Mouse (Mus musculus) retina, postnatal 1 day (tissue): ENCODE measurements at regions not wholly inside any gene's neighbourhood (a gene's known extent, or its start where the extent isn't known, plus 50 kb on each side); places are given as distances from the start of the nearest gene placed in this dataset.

ENCODE experiments used
- DNase-seq: peaks from one replicate; pipeline ENCODE4 v3.0.0-alpha.2; 2012

DNA sequence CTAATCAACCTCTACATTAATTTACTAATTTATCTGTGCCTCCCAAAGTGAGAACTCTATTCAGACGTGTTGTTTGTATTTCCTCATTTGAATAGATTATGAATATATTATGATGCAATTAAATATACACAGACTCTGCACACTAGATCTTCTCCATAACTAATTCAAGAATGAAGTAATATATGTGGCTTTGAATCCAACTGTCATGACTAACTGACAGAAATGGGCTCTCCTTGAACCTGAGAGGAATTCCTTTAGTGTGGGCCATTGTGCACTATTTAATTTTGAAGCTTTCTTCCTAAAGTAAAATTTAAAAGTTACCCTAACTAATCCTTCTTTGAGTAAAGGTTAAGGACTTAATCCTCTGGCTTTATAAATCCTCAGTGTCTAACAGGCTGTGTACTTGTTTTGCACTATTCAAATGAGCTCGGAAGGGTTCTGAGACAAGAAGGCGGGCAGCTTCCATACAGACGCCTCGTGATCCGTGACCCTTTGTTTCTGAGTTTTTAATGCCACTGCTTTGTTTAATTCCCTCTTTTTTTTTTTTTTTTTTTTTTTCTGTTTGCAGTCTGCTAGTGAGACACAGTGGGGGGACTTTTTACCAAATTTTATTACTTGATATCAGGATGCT lies 128.0 kb upstream of the Sox2 start:
- DNase-seq, result no peak

DNA sequence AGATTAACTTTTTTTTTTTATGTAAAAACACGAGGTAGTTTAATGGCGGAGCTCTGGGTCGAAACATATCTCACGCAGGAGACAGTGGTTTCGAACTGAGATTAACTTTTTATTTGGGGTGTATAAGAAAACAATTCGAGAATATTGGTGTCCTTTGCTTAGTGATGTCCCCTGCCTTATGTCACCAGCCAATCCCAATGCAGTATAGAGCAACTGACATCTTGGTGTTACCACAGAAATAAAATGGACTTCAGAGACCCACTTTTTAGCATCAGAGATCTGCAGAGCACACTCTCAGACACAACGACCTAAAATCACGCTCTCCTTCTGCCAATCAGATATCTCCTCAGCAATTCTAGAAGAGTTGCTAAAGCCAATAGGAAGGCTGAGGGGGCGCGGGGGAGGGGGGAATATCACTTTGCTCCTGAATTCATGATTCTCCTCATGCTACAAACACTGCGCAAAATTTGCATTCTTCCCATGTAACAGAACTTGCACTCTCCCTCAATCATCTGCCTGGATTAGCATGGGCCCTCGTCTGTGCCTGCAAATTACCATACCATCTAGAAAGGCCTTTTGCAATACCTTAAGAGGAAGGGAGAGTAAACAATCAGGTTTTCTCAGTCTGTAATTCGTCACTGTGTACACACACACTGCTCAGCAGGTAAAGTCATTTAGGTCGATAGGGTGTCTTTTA lies 128.7 kb upstream of the Sox2 start:
- no peak for DNase-seq

DNA sequence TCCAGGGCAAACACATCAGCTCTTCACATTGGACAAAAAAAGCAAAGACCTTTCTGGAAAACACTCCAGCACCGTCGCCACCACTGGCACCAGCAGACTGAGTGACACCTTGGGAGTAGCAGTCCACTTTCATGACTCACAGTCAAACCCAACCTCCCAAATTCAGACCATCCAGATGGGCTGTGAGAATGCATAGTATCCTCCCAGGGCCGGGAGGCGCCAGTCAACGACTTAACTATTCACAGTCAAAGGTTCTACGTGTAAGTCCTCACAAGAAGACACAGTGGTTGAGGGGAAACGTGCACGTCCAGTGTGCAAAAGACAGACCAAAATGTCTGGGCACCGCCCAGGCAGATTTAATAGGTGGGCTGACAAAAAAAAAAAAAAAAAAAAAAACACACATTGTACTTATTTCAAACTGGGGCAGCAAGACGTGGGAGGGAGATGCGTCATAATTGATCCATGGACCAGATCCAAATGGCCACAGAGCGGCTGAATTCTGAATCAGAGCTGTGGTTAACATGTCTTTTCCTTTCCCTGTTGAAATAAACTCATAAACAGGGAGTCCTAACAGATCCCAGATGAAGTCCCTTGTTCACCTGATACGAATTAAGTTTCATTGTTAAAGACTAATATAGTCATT lies 137.6 kb upstream of the Sox2 start:
- no peak for DNase-seq

DNA sequence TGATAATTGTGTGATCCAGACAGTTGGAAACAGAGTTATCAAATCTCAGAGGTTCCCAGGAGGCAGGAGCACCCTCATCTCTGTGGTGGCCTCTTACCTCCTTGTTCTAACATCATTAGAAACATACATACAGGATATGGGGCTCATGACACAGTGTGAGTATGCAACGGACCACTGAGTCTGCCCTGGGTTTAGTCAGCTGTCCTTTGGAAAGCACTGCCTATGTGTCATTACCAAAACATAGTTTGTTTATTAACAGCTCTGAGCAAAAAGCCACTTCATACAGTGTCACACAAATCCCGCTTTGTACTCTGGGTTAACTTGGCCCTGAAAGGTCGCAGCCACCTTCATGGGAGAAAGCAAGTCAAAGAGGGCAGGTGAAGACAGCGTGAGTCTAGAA lies 139.5 kb upstream of the Sox2 start:
- DNase-seq, result no peak

DNA sequence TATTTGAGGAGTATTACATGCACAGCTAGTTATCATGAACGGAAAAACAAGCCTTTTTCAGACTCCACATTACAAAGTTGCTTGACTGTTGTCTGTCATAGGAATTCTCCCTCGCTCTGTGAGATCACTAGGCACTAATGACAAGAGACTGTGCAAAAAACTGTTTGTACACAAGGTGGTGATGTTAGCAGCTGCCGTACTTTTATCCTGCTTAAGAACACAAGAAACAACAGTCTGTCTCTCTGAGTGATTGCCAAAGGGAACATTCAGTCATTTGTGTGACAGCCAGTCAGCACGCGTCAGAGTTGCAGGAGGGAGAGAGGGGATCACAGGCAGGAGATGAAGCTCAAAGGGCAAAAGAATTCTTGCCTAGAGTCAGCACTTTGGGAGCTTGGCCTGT lies 141.0 kb upstream of the Sox2 start:
- DNase-seq, result peak; percentile 63

DNA sequence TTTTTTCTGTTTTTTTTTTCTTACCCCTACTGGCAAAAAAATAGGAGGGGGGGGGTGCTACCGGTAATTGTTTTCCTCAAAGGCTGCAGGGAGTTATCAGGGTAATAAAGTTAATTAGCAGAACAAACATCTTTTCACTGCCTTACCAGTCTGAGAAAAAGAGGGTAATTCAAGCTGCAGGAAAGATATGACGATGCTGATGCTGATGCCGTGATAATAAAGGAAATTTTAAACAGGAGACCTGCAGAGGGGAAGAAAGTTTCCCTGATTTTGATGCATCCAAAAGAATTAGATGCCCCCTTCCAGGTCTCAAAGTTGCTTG lies 145.7 kb upstream of the Sox2 start:
- DNase-seq, result no peak

DNA sequence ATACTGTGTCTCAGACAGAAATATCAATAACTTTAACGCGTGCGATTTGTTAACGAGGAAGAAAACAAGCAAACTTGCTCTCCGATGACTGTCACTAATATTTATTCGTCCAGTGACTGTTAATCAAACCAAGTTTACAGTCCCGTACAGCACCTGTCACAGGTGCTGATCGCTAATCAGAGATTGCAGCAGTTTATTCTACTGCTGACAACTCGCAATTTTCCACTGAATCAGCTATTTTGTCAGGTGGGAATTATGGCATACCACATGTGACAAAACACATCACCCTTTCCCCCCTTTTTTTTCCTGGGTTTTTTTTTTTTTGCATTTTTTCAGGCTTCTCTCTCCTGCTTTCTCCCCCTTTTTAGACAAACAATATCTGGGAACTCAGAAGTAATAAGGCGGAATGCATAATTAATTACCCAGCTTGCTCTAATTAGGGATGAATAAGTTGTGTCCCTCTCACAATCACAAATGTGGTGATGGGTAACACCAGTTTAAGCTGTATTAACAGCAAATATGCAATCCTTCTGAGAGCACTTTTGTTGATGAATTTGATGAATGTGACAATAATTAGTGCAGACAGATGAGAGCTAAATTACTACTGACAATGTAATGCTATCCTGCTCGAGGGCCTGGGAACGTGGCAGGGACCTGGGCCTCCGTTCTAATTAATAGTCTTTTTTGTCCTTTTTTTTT lies 146.2 kb upstream of the Sox2 start:
- peak; percentile 96 for DNase-seq

DNA sequence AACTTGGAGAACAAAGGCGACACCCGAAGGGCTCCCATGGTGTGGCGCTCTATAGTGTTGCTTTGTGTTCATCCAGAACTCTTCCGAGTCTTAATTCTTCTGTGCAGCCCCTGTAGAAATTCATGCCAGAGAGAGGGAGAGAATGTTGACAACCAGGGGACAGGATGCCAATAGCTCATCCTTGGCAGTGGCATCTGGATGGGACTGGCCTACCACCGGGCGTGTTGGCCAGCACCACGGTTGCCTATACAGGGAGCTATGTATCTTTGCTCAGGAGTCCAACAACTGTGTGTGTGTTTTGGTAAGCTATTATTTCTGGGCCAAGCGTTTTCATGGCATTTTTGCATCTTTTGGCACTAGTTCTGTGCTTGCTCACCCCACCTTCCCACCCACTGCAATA lies 153.4 kb upstream of the Sox2 start:
- DNase-seq, result no peak

DNA sequence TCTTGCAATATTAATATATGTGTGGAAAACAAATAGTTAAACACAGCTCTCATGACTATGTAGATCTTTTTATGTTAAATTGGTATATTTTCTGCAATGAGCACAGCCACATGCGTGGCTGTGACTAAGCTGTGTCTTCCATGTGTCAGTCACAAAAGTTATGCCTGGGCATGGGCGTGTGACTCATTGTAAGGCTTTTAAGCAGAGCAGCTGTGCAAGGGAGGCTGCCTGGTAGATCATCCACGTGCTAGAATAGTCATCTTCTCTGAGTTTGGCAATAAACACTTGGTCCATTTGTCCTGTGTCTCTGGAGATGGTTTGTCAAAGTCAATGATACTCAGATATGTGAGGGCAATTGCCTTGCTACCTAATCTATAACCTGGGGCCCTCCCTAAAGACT lies 154.6 kb upstream of the Sox2 start:
- no peak for DNase-seq

DNA sequence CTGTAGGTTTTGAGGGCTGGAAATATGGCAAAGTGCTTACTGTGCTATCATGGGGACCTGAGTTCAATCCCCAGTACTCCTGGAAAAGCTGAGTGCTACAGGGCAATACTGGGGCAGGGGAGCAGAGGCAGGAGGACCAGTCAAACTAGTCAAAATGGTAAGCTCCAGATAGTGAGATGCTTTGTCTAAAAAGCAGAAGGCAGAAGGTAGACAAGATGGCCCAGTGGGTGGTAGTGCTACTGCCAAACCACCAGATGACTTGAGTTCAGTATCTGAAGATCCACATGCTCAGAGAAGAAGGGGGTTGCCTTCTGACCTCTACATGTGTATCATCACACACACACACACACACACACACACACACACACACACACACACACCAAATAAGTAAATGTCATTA lies 156.3 kb upstream of the Sox2 start:
- DNase-seq, result no peak

DNA sequence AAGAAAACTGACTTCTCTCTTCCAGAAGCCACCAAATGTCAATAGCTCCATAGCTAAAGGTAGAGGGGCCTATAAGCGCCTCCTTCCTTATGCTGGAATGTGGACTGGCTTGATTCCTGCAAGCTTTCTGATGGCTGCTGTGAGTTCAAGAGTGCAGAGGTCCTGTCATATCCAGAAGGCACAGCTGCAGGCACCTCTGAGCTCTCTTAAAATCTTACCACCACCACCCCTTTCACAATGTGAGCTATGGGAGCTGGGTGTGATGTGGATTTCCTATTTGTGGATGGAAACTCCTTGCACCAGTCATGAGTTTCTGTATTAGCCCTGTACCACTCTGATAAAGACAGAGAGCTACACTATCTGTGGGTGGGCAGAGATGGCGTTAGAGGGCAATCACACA lies 161.2 kb upstream of the Sox2 start:
- DNase-seq, result no peak

DNA sequence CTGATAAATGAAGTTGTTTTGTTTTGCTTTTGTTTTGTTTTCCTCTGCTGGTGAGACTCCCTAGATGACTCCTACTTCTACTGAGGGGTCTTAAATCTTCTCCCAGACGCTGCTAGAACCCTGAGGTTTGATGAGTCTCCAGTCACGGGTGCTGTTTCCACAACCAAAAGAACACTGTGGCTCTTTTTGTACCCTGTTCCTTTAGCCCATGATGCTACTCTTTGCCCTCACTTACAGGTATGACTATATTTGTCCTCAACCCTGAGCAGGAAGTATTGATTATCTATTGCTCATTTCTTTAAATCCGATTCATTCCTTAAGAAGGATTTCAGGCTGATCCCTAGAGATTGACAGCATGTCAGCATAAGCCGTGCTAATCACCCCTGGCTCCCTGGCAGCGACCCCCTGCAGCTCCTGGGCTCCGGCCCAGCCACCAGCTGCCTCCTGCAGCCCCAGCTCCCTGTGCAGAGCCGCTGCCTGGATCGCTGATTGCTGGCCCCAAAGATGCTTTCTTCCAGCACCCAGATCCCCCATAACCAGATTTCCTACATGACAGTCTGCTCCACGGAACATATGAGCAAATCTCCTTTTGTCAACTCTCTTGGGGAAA lies 163.7 kb upstream of the Sox2 start:
- peak; percentile 86 for DNase-seq

DNA sequence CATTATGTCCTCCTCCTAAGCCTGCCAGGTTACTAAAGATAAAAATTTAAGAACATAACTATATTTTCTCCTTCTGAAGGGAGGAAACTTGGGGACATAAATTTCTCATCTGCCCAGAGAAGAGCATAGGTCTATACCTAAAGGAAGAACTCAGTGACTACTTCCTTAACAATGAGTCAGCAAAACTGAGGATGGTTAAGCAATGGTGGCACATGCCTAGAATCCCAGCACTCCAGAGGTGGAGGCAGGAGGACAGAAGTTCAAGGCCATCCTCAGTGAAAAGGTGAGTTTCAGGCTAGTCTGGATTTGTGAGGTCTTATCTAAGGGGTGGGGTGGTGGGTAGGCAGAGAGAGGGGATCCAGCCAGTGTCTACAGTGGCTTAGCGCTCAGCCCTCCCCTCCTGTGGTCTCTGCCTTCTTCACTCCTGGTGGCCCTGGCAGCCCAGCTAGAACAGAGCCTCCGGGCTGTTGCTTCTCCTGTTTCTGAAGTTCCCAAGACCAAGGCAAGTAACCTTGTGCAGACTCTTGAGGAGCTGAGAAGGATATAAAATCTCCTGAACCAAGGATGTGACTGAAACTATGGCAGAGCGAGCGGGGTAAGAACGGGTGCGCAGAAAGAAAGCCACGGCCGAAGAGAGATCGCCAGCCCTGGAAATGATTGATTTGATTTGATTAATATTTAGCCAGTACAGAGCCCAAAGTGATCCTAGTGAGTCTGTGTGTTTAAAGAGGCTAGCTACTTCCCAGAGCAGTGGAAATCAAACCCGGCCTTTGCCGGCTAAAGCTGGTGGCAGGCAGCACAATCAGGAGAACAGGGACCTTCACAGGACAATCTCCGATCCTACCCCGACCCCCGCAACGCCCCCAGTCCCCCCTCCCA lies 164.6 kb upstream of the Sox2 start:
- DNase-seq, result no peak

DNA sequence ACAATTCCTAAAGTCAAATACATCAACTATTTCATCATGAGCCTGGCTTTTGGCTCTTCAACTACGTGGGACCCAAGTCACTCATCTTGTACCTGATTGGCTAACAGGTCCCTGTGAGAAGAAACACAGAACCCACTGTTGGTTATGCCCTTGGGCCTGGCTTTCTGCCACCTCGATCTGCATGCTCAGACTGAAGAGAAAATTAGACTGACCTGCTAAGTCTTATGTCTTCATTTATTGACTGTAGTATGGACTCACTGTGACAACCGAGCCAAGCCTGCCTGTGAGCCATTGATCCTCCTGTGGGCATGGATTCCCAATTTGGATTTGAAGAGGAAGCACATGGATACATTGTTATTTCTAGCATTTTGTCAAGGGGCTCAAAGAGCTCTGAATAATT lies 166.3 kb upstream of the Sox2 start:
- peak; percentile 27 for DNase-seq

DNA sequence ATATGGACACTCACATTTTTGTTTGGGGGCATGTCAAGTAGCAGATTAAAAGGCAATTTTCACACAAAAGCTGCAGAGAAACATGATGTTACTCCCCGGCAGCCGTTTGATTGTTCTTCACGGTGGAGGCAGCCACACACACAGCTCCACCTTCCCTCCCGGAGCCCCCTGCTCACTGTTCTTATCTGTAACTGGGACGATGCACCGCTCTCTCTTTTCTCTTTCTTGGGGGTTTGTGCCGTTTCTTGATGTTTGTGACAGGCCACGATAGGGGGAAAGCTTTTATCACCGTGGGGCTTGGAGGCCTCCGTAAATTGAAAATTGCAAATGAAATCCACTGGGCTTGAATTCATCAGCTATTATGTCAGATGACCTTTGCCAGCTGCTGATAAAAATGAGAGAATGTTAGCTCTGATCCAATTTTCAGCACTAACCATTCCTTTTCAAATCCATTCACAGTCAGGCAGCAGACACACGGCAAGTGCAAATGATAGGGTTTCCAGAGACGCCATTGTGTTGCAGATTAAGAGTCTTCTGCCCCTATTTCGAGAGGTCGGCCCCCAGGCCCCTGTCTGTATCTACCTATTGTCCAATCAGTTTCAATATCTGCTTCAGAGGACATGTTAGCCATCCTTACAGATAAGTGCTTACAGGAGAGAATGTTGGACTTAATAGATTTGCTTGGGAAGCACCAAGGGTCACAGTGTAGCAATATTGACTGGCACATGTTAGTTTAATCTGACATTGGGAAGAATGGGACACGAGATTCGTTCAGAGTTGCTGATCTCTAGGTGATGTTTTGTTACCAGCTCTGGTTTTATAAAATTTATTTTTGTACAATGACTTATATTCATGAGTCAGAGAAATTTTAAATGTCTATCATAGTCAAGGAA lies 168.1 kb upstream of the Sox2 start:
- peak; percentile 27 for DNase-seq

DNA sequence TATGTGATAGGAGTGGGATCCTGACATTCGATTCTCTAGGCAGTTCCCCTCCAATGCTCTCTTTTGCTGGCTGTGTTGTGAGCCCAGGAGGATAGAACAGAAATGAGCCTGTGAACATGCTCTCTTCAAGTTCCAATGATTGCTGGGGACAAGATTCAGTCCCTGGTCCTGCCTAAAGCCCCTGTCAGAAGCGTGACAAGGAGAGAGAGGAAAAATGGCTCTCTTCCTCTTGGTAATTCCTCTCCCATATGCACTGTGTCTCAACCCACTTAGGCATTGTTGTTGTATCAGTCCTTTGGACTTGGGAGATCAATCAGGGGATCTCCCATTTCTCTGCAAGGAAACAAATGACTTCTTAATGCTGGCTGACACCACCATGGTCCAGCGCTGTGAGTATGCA lies 168.9 kb upstream of the Sox2 start:
- DNase-seq, result peak; percentile 27

DNA sequence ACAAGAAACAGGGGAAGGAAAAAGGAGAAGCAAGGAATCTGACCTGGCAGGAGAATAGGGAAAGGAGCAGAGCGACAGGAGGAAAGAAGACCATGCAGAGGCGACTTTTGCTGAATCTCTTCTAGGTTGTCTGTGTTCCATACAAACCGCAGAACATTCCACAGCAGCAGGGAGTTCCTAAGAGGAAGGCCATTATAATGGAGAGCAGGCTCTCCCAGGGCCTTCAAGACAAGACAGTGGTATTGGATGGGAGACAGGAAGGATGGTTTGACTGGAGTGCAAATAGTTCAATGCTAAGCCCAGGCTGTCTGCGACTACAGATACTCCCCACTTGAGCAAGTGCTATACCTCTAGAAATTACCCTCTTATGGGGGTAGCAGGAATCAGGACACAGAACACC lies 176.1 kb upstream of the Sox2 start:
- DNase-seq, result no peak

DNA sequence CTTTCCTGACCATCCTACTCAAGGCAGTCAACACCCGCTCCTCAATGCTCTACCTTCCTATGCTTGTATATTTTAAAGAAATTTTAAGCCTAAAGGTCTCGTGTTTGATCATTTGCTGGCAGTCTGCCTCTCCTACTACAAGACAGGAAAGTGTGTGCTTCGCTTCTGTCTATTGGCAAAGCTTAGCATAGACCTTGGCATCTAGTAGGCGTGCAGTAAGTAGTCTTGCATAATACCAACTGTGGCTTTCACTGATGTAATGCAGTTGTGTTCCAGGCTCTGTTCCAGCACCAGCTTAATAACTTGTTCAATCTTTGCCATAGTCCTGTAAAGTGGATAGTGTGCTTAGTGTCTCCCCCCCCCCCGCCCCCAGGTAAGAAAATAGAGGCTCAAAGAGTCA lies 179.5 kb upstream of the Sox2 start:
- no peak for DNase-seq

DNA sequence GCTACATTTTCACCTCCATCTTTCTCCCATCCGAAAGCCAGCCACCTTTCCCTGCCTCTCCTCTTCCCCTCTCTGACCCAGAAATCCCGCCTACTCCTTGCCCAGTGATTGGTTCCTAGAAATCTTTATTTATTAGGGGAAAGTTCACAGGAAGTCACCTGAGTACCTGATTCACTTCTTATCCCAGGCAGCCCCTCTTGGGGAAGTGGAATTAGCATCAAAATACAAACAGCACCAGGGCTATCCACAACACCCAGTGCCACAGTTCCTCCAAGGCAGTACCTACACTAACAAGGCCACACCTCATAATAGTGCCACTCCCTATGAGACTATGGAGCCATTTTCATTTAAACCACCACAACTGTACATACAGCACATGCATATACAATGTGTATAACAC lies 180.3 kb upstream of the Sox2 start:
- DNase-seq, result no peak

DNA sequence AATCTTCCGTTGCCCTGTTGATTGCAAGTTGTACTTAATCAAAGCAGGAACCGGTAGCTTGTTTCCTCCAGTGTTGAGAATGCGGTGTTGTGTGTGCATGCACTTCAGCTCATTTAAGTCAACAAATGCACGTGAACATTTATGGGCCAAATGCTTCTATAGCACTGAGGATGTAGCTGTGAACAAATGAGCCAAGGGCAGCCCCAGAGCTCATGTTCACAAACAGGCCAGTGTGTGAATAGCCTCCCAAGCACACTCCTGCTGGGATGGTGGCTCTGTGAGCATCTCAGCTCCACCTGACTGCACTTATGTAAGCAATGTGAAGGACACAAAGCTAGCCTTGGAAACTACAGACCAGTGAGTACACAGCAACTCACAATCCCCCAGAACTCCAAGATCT lies 183.9 kb upstream of the Sox2 start:
- peak; percentile 44 for DNase-seq

DNA sequence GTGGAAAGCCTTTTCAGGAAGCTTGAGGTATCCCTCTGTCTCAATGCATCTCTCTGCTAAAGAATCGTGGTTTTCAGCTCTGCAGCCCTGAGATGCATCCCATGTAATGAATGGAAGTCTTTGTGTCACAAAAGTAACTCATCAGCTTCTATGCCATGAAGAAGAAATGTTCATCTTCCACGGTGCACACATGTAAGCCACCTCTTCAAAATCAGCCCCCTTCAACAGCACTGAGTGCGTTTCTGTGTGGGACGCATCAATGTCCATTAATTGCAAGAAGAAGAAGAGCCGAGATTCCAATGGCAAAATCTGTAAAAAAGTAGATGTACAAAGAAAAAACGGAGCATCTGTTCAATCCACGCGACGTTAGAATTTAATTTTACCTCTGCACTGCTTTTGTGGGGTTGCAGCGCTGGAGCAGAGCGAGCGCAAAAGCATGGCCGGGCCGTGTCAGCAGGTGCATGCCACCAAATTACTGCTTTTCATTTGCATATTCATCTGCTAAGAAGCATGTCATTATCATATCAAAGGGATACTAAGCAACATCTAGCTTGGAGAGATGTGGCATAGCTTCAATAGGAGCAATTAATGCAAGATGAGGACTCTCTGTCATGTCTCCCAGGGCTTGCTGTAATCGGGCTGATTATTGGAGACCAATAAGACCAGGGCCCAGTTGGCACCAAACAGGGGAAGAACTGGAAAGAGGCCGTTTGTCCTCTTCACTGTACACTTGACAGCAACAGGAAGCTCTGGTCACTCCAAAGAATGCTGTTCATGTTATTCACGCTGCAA lies 185.0 kb upstream of the Sox2 start:
- DNase-seq, result peak; percentile 94
